Mouse (Mus musculus) liver (tissue): Measurements from ENCODE around the gene Tfeb.

ENCODE experiments used
- DNase-seq: peaks from one replicate; pipeline ENCODE4 v3.0.0-alpha.2; 2020; ENCODE audit warnings: mixed read lengths

The Tfeb gene

DNA sequence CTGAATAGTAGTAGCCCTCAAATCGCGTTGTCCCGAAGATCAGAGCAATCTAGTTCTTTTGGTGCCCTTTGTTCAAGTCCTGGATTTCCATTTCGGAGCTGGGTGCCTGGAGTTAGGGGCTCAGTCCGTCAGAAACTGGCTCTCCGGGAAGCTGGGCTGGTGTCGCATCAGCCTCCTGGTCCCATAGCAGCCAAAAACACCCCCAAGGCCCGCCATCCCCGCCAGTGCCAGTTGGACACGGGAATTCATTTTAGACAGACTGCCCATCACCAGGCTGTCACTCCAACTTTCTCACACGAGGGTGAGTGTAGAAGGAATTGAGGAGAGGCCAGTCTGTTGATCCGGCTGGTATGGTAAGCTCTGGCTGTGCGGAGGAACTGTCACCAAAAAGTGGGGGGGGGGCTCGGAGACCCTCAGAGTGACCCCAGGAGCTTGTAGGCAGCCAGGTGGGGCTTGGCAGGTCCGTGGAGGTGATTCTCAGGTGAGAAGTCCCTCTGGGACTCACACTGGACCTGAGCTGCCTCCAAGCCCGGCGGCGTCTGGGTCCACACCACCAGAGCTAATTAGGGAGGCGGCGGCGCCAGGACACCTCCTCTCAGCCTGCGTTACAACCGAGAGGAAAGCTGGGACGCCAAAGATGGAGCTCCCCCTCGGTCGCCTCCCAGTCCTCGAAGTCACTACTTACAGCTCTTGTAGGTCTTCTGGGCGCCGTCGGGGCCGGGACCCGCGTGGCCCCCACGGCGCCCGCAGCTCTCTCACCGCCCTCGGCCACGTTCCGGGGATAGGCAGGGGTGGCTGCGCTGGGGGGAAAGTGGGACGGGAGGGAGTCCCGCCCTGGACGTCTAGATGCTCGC lies 97.0 kb downstream of the Tfeb start:
- DNase-seq = no peak

DNA sequence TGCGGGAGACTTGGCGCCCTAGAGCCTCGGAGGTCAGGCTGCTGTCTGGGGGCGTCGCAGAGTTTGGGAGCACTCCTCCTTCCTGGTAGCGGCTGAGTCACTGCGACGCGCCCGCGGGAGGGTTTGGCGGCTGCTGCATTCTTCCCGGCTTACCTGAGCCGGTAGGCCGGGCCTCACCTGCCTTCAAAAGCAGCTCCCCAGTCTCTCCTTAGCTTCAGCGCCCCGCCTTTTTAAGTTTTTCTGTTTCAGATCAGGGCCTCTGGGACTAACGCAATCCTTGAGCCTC lies 97.6 kb downstream of the Tfeb start, which contains the start of gene Mdfi:
Mdfi (minus strand) TSS at position 210 of the 286 bp plus-strand sequence.
- no peak for DNase-seq

- no peak for DNase-seq
Measured at GRCm38 (mm10) chr17:47837808-47838207, 101.0 kb downstream of the Tfeb start.

- no peak for DNase-seq
Measured at GRCm38 (mm10) chr17:47841521-47841920, 104.7 kb downstream of the Tfeb start.
